Mouse (Mus musculus) heart, postnatal 0 days (tissue): ENCODE measurements around the gene Capn9.

Experiments
- CTCF ChIP-seq: IDR thresholded peaks from 2 replicates; pipeline ENCODE4 v1.5.1; 2016; ENCODE audit warnings: antibody characterized with exemption, control low read depth, low read depth
- EP300 ChIP-seq: IDR thresholded peaks from 2 replicates; pipeline ENCODE4 v1.6.1; 2016; ENCODE audit warnings: antibody characterized with exemption, low read depth

DNA sequence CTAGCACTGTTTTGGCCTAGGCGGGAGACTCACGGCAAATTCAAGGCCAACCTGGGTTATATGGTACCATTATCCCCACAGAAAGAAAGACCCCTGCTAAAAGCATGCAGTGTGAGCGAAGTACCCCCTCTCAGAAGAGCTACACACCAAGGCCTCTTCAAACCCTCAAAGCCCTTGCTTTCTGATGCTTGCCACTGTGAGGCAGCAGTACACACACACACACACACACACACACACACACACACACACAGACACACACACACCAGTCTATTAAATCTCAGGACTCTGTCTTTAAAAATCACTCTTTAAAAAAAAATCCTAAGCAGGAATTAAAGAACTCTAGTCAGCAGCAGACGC lies 87.9 kb downstream of the Capn9 start:
- no peak for TF ChIP-seq EP300
- TF ChIP-seq CTCF: no peak
